Mouse (Mus musculus): ENCODE measurements around the gene Dhx15. TPM values are rescaled to one million over a fixed set of nuclear protein-coding genes. Genes with fewer than 3 reads are reported as not detected.

The Dhx15 gene
- polyA plus RNA-seq, 1 experiment from 2014 or later = 80.0 TPM

- DNase-seq (ENCODE audit: low spot score) = no peak
- Histone ChIP-seq H3K4me1 (replicated peaks; ENCODE audit: control insufficient read depth, insufficient read depth, low read length) (peaks cover 13% of the 10 kb centered on the region), H3K9me3 (ENCODE audit: control insufficient read depth, low read length) (no peaks in the 10 kb centered on the region), H3K27ac (ENCODE audit: low read depth, low read length) (no peak overlapping the region), H3K27me3 (replicated peaks; ENCODE audit: control insufficient read depth, insufficient read depth, low read length) (no peaks in the 10 kb centered on the region), H3K4me3 (ENCODE audit: low read depth, low read length) (peak overlapping the region; percentile 88), H3K36me3 (ENCODE audit: control insufficient read depth, insufficient read depth, low read length) (peaks cover 10% of the 10 kb centered on the region; the same call in 1 of the 2 replicates), H3K9ac (ENCODE audit: low read depth, low read length) (peak overlapping the region; percentile 96; the same call in 1 of the 2 replicates), H3K4me2 (peak overlapping the region; percentile 89)
- 14% methylated on average over 3 of the region's 3 CpGs for WGBS
- ATAC-seq (replicated peaks; ENCODE audit: low FRiP score) = no peak
Observed at GRCm38 (mm10) chr5:52188206-52188605, 2.1 kb downstream of the Dhx15 start.

GRCm38 (mm10) chr5:52177326-52177725 is 13.0 kb downstream of the Dhx15 start:
- peaks cover 14% of the 10 kb centered on the region for H3K36me3 ChIP-seq (ENCODE audit: control insufficient read depth, insufficient read depth, low read length)

GRCm38 (mm10) chr5:52168468-52168867 is 21.8 kb downstream of the Dhx15 start:
- 48% methylated on average over 2 of the region's 2 CpGs for WGBS
- Histone ChIP-seq H3K27ac (ENCODE audit: low read depth, low read length) (no peak overlapping the region), H3K27me3 (replicated peaks; ENCODE audit: control insufficient read depth, insufficient read depth, low read length) (no peaks in the 10 kb centered on the region), H3K4me1 (replicated peaks; ENCODE audit: control insufficient read depth, insufficient read depth, low read length) (no peaks in the 10 kb centered on the region), H3K4me2 (no peak overlapping the region), H3K36me3 (ENCODE audit: control insufficient read depth, insufficient read depth, low read length) (peaks cover 17% of the 10 kb centered on the region; the same call in 1 of the 2 replicates), H3K9me3 (ENCODE audit: control insufficient read depth, low read length) (no peaks in the 10 kb centered on the region), H3K9ac (ENCODE audit: low read depth, low read length) (no peak overlapping the region), H3K4me3 (ENCODE audit: low read depth, low read length) (no peak overlapping the region)
- DNase-seq (ENCODE audit: low spot score) (no peak), ATAC-seq (replicated peaks; ENCODE audit: low FRiP score) (no peak)

More at GRCm38 (mm10) chr5:52177326-52177725, 13.0 kb downstream of the Dhx15 start:
- Histone ChIP-seq H3K4me3 (ENCODE audit: low read depth, low read length) (no peak overlapping the region), H3K4me1 (replicated peaks; ENCODE audit: control insufficient read depth, insufficient read depth, low read length) (no peaks in the 10 kb centered on the region), H3K9me3 (ENCODE audit: control insufficient read depth, low read length) (no peaks in the 10 kb centered on the region), H3K9ac (ENCODE audit: low read depth, low read length) (no peak overlapping the region), H3K27ac (ENCODE audit: low read depth, low read length) (no peak overlapping the region), H3K27me3 (replicated peaks; ENCODE audit: control insufficient read depth, insufficient read depth, low read length) (no peaks in the 10 kb centered on the region), H3K4me2 (no peak overlapping the region)
- ATAC-seq (replicated peaks; ENCODE audit: low FRiP score) (no peak), DNase-seq (ENCODE audit: low spot score) (no peak)
- WGBS = 75% methylated on average over 1 of the region's 1 CpGs

- Histone ChIP-seq H3K4me1 (replicated peaks; ENCODE audit: control insufficient read depth, insufficient read depth, low read length) (no peaks in the 10 kb centered on the region), H3K9ac (ENCODE audit: low read depth, low read length) (no peak overlapping the region), H3K4me3 (ENCODE audit: low read depth, low read length) (no peak overlapping the region), H3K4me2 (no peak overlapping the region), H3K9me3 (ENCODE audit: control insufficient read depth, low read length) (no peaks in the 10 kb centered on the region), H3K36me3 (ENCODE audit: control insufficient read depth, insufficient read depth, low read length) (peaks cover 9% of the 10 kb centered on the region), H3K27me3 (replicated peaks; ENCODE audit: control insufficient read depth, insufficient read depth, low read length) (no peaks in the 10 kb centered on the region), H3K27ac (ENCODE audit: low read depth, low read length) (no peak overlapping the region)
- WGBS = 74% methylated on average over 3 of the region's 3 CpGs
- DNase-seq (ENCODE audit: low spot score) = no peak
- ATAC-seq (replicated peaks; ENCODE audit: low FRiP score) = no peak
Observed at GRCm38 (mm10) chr5:52149138-52149537, 41.2 kb downstream of the Dhx15 start.

GRCm38 (mm10) chr5:52147141-52147540 is 43.2 kb downstream of the Dhx15 start:
- Histone ChIP-seq H3K36me3 (ENCODE audit: control insufficient read depth, insufficient read depth, low read length) (peaks cover 9% of the 10 kb centered on the region), H3K27me3 (replicated peaks; ENCODE audit: control insufficient read depth, insufficient read depth, low read length) (no peaks in the 10 kb centered on the region), H3K9ac (ENCODE audit: low read depth, low read length) (no peak overlapping the region), H3K27ac (ENCODE audit: low read depth, low read length) (no peak overlapping the region), H3K4me1 (replicated peaks; ENCODE audit: control insufficient read depth, insufficient read depth, low read length) (no peaks in the 10 kb centered on the region), H3K9me3 (ENCODE audit: control insufficient read depth, low read length) (no peaks in the 10 kb centered on the region), H3K4me2 (no peak overlapping the region), H3K4me3 (ENCODE audit: low read depth, low read length) (no peak overlapping the region)
- no peak for DNase-seq (ENCODE audit: low spot score)
- no peak for ATAC-seq (replicated peaks; ENCODE audit: low FRiP score)
- WGBS = 83% methylated on average over 4 of the region's 4 CpGs

GRCm38 (mm10) chr5:52145684-52146083 is 44.6 kb downstream of the Dhx15 start:
- WGBS = 80% methylated on average over 6 of the region's 6 CpGs
- no peak for DNase-seq (ENCODE audit: low spot score)
- H3K36me3 ChIP-seq (ENCODE audit: control insufficient read depth, insufficient read depth, low read length) = peaks cover 2% of the 10 kb centered on the region; the same call in 1 of the 2 replicates

GRCm38 (mm10) chr5:52141936-52142335 is 48.4 kb downstream of the Dhx15 start:
- ATAC-seq (replicated peaks; ENCODE audit: low FRiP score) = no peak
- Histone ChIP-seq H3K9ac (ENCODE audit: low read depth, low read length) (no peak overlapping the region), H3K4me1 (replicated peaks; ENCODE audit: control insufficient read depth, insufficient read depth, low read length) (no peaks in the 10 kb centered on the region), H3K36me3 (ENCODE audit: control insufficient read depth, insufficient read depth, low read length) (peaks cover 5% of the 10 kb centered on the region; the same call in 1 of the 2 replicates), H3K4me3 (ENCODE audit: low read depth, low read length) (no peak overlapping the region), H3K27me3 (replicated peaks; ENCODE audit: control insufficient read depth, insufficient read depth, low read length) (no peaks in the 10 kb centered on the region), H3K9me3 (ENCODE audit: control insufficient read depth, low read length) (no peaks in the 10 kb centered on the region), H3K27ac (ENCODE audit: low read depth, low read length) (no peak overlapping the region), H3K4me2 (no peak overlapping the region)
- DNase-seq (ENCODE audit: low spot score) = no peak
- WGBS = 82% methylated on average over 9 of the region's 9 CpGs

More at GRCm38 (mm10) chr5:52145684-52146083, 44.6 kb downstream of the Dhx15 start:
- no peaks in the 10 kb centered on the region for H3K4me1 ChIP-seq (replicated peaks; ENCODE audit: control insufficient read depth, insufficient read depth, low read length)
- no peak overlapping the region for H3K4me3 ChIP-seq (ENCODE audit: low read depth, low read length)
- no peaks in the 10 kb centered on the region for H3K27me3 ChIP-seq (replicated peaks; ENCODE audit: control insufficient read depth, insufficient read depth, low read length)
- H3K9me3 ChIP-seq (ENCODE audit: control insufficient read depth, low read length) = no peaks in the 10 kb centered on the region
- no peak overlapping the region for H3K9ac ChIP-seq (ENCODE audit: low read depth, low read length)
- peak; percentile 56; the same call in 1 of the 2 replicates for ATAC-seq (replicated peaks; ENCODE audit: low FRiP score)
- H3K4me2 ChIP-seq = no peak overlapping the region
- H3K27ac ChIP-seq (ENCODE audit: low read depth, low read length) = no peak overlapping the region

GRCm38 (mm10) chr5:52138819-52139218 is 51.5 kb downstream of the Dhx15 start:
- DNase-seq (ENCODE audit: low spot score) (no peak), ATAC-seq (replicated peaks; ENCODE audit: low FRiP score) (no peak)
- Histone ChIP-seq H3K4me1 (replicated peaks; ENCODE audit: control insufficient read depth, insufficient read depth, low read length) (no peaks in the 10 kb centered on the region), H3K36me3 (ENCODE audit: control insufficient read depth, insufficient read depth, low read length) (peaks cover 2% of the 10 kb centered on the region; the same call in 1 of the 2 replicates), H3K27ac (ENCODE audit: low read depth, low read length) (no peak overlapping the region), H3K27me3 (replicated peaks; ENCODE audit: control insufficient read depth, insufficient read depth, low read length) (no peaks in the 10 kb centered on the region), H3K4me3 (ENCODE audit: low read depth, low read length) (no peak overlapping the region), H3K9ac (ENCODE audit: low read depth, low read length) (no peak overlapping the region), H3K9me3 (ENCODE audit: control insufficient read depth, low read length) (no peaks in the 10 kb centered on the region), H3K4me2 (no peak overlapping the region)
- 82% methylated on average over 6 of the region's 6 CpGs for WGBS

GRCm38 (mm10) chr5:52138134-52138533 is 52.2 kb downstream of the Dhx15 start:
- Histone ChIP-seq H3K36me3 (ENCODE audit: control insufficient read depth, insufficient read depth, low read length) (peaks cover 2% of the 10 kb centered on the region; the same call in 1 of the 2 replicates), H3K27me3 (replicated peaks; ENCODE audit: control insufficient read depth, insufficient read depth, low read length) (no peaks in the 10 kb centered on the region), H3K9ac (ENCODE audit: low read depth, low read length) (no peak overlapping the region), H3K9me3 (ENCODE audit: control insufficient read depth, low read length) (no peaks in the 10 kb centered on the region), H3K4me3 (ENCODE audit: low read depth, low read length) (no peak overlapping the region), H3K27ac (ENCODE audit: low read depth, low read length) (no peak overlapping the region), H3K4me2 (no peak overlapping the region), H3K4me1 (replicated peaks; ENCODE audit: control insufficient read depth, insufficient read depth, low read length) (no peaks in the 10 kb centered on the region)
- DNase-seq (ENCODE audit: low spot score) = no peak
- no peak for ATAC-seq (replicated peaks; ENCODE audit: low FRiP score)
- 87% methylated on average over 11 of the region's 11 CpGs for WGBS
